Mouse (Mus musculus): ENCODE measurements around the gene Mecom. TPM values are rescaled to one million over a fixed set of nuclear protein-coding genes. Genes with fewer than 3 reads are reported as not detected.

Gene Mecom
- polyA plus RNA-seq, 1 experiment from 2014 or later: 26.9 TPM

GRCm38 (mm10) chr3:30150071-30150470, 397.7 kb downstream of the Mecom start:
- H3K27me3 ChIP-seq (ENCODE audit: poor library complexity, severe bottlenecking): peaks cover 57% of the 10 kb centered on the region; the same call in 1 of the 2 replicates
- H3K27ac ChIP-seq: no peak overlapping the region
- H3K9me3 ChIP-seq: no peaks in the 10 kb centered on the region
- H3K4me1 ChIP-seq: peaks cover 22% of the 10 kb centered on the region
- DNase-seq (ENCODE audit: extremely low spot score, low spot score): no peak
- no peaks in the 10 kb centered on the region for H3K36me3 ChIP-seq (replicated peaks)
- 94% methylated on average over 4 of the region's 4 CpGs for WGBS
- H3K4me3 ChIP-seq: no peak overlapping the region

GRCm38 (mm10) chr3:30148378-30149079, 399.3 kb downstream of the Mecom start:
- 92% methylated on average over 8 of the region's 8 CpGs for WGBS
- DNase-seq (ENCODE audit: extremely low spot score, low spot score): no peak
- H3K4me3 ChIP-seq: no peak overlapping the region

GRCm38 (mm10) chr3:30145051-30145450, 402.8 kb downstream of the Mecom start:
- 64% methylated on average over 5 of the region's 5 CpGs for WGBS
- H3K9me3 ChIP-seq: no peaks in the 10 kb centered on the region
- H3K36me3 ChIP-seq (replicated peaks): no peaks in the 10 kb centered on the region
- peaks cover 38% of the 10 kb centered on the region; the same call in 1 of the 2 replicates for H3K27me3 ChIP-seq (ENCODE audit: poor library complexity, severe bottlenecking)
- H3K4me1 ChIP-seq: peaks cover 25% of the 10 kb centered on the region
- H3K27ac ChIP-seq: no peak overlapping the region
- DNase-seq (ENCODE audit: extremely low spot score, low spot score): no peak
- H3K4me3 ChIP-seq: no peak overlapping the region

More at GRCm38 (mm10) chr3:30148378-30149079, 399.3 kb downstream of the Mecom start:
- no peak overlapping the region for H3K27ac ChIP-seq
- no peaks in the 10 kb centered on the region for H3K9me3 ChIP-seq
- peaks cover 28% of the 10 kb centered on the region for H3K4me1 ChIP-seq
- no peaks in the 10 kb centered on the region for H3K36me3 ChIP-seq (replicated peaks)
- H3K27me3 ChIP-seq (ENCODE audit: poor library complexity, severe bottlenecking): peaks cover 58% of the 10 kb centered on the region; the same call in 1 of the 2 replicates

- peak; percentile 18 for DNase-seq (ENCODE audit: extremely low spot score, low spot score)
- H3K27me3 ChIP-seq (ENCODE audit: poor library complexity, severe bottlenecking): peaks cover 27% of the 10 kb centered on the region; the same call in 1 of the 2 replicates
- no peaks in the 10 kb centered on the region for H3K36me3 ChIP-seq (replicated peaks)
- WGBS: 42% methylated on average over 11 of the region's 11 CpGs
- H3K27ac ChIP-seq: peak overlapping the region; percentile 68
- H3K4me1 ChIP-seq: peaks cover 27% of the 10 kb centered on the region
- H3K4me3 ChIP-seq: no peak overlapping the region
- H3K9me3 ChIP-seq: no peaks in the 10 kb centered on the region
Measured at GRCm38 (mm10) chr3:30143961-30144411, 403.8 kb downstream of the Mecom start.

- Histone ChIP-seq H3K27ac (peak overlapping the region; percentile 68; the same call in 1 of the 2 replicates), H3K4me3 (no peak overlapping the region), H3K36me3 (replicated peaks) (no peaks in the 10 kb centered on the region), H3K27me3 (ENCODE audit: poor library complexity, severe bottlenecking) (peaks cover 24% of the 10 kb centered on the region; the same call in 1 of the 2 replicates), H3K4me1 (peaks cover 27% of the 10 kb centered on the region), H3K9me3 (no peaks in the 10 kb centered on the region)
- WGBS: 85% methylated on average over 2 of the region's 2 CpGs
- no peak for DNase-seq (ENCODE audit: extremely low spot score, low spot score)
Measured at GRCm38 (mm10) chr3:30143440-30143839, 404.4 kb downstream of the Mecom start.

- Histone ChIP-seq H3K36me3 (replicated peaks) (no peaks in the 10 kb centered on the region), H3K27ac (no peak overlapping the region), H3K4me1 (peaks cover 27% of the 10 kb centered on the region), H3K4me3 (no peak overlapping the region), H3K9me3 (no peaks in the 10 kb centered on the region), H3K27me3 (ENCODE audit: poor library complexity, severe bottlenecking) (peaks cover 8% of the 10 kb centered on the region; the same call in 1 of the 2 replicates)
- DNase-seq (ENCODE audit: extremely low spot score, low spot score): no peak
- WGBS: 90% methylated on average over 5 of the region's 5 CpGs
Measured at GRCm38 (mm10) chr3:30140349-30140748, 407.5 kb downstream of the Mecom start.

- no peak overlapping the region for H3K27ac ChIP-seq
- H3K4me3 ChIP-seq: no peak overlapping the region
- H3K36me3 ChIP-seq (replicated peaks): no peaks in the 10 kb centered on the region
- DNase-seq (ENCODE audit: extremely low spot score, low spot score): no peak
- no peaks in the 10 kb centered on the region for H3K9me3 ChIP-seq
- WGBS: 70% methylated on average over 4 of the region's 4 CpGs
- H3K4me1 ChIP-seq: peaks cover 21% of the 10 kb centered on the region
- peaks cover 8% of the 10 kb centered on the region; the same call in 1 of the 2 replicates for H3K27me3 ChIP-seq (ENCODE audit: poor library complexity, severe bottlenecking)
Measured at GRCm38 (mm10) chr3:30139678-30140077, 408.1 kb downstream of the Mecom start.

- 94% methylated on average over 6 of the region's 6 CpGs for WGBS
- no peaks in the 10 kb centered on the region for H3K36me3 ChIP-seq (replicated peaks)
- H3K27me3 ChIP-seq (ENCODE audit: poor library complexity, severe bottlenecking): peaks cover 7% of the 10 kb centered on the region; the same call in 1 of the 2 replicates
- H3K9me3 ChIP-seq: no peaks in the 10 kb centered on the region
- DNase-seq (ENCODE audit: extremely low spot score, low spot score): no peak
- no peak overlapping the region for H3K27ac ChIP-seq
- H3K4me1 ChIP-seq: peaks cover 10% of the 10 kb centered on the region
- H3K4me3 ChIP-seq: no peak overlapping the region
Measured at GRCm38 (mm10) chr3:30138588-30138987, 409.2 kb downstream of the Mecom start.

GRCm38 (mm10) chr3:30135857-30136256, 412.0 kb downstream of the Mecom start:
- Histone ChIP-seq H3K27me3 (ENCODE audit: poor library complexity, severe bottlenecking) (no peaks in the 10 kb centered on the region), H3K4me1 (peaks cover 7% of the 10 kb centered on the region), H3K9me3 (no peaks in the 10 kb centered on the region), H3K36me3 (replicated peaks) (no peaks in the 10 kb centered on the region), H3K4me3 (no peak overlapping the region), H3K27ac (no peak overlapping the region)
- 87% methylated on average over 6 of the region's 6 CpGs for WGBS
- DNase-seq (ENCODE audit: extremely low spot score, low spot score): no peak

- no peak for DNase-seq (ENCODE audit: extremely low spot score, low spot score)
- H3K27me3 ChIP-seq (ENCODE audit: poor library complexity, severe bottlenecking): no peaks in the 10 kb centered on the region
Measured at GRCm38 (mm10) chr3:30135119-30135518, 412.7 kb downstream of the Mecom start.

GRCm38 (mm10) chr3:30132981-30133380, 414.8 kb downstream of the Mecom start:
- Histone ChIP-seq H3K4me3 (no peak overlapping the region), H3K27me3 (ENCODE audit: poor library complexity, severe bottlenecking) (no peaks in the 10 kb centered on the region), H3K36me3 (replicated peaks) (no peaks in the 10 kb centered on the region), H3K4me1 (no peaks in the 10 kb centered on the region), H3K27ac (no peak overlapping the region), H3K9me3 (no peaks in the 10 kb centered on the region)
- WGBS: 91% methylated on average over 3 of the region's 3 CpGs
- no peak for DNase-seq (ENCODE audit: extremely low spot score, low spot score)

More at GRCm38 (mm10) chr3:30135119-30135518, 412.7 kb downstream of the Mecom start:
- 97% methylated on average over 1 of the region's 1 CpGs for WGBS
- Histone ChIP-seq H3K9me3 (no peaks in the 10 kb centered on the region), H3K4me1 (peaks cover 7% of the 10 kb centered on the region), H3K4me3 (no peak overlapping the region), H3K36me3 (replicated peaks) (no peaks in the 10 kb centered on the region), H3K27ac (no peak overlapping the region)

- Histone ChIP-seq H3K9me3 (no peaks in the 10 kb centered on the region), H3K36me3 (replicated peaks) (no peaks in the 10 kb centered on the region), H3K4me1 (no peaks in the 10 kb centered on the region), H3K27ac (no peak overlapping the region), H3K4me3 (no peak overlapping the region), H3K27me3 (ENCODE audit: poor library complexity, severe bottlenecking) (no peaks in the 10 kb centered on the region)
- WGBS: 80% methylated on average over 2 of the region's 2 CpGs
- no peak for DNase-seq (ENCODE audit: extremely low spot score, low spot score)
Measured at GRCm38 (mm10) chr3:30132370-30132769, 415.4 kb downstream of the Mecom start.

- WGBS: 73% methylated on average over 4 of the region's 4 CpGs
- Histone ChIP-seq H3K27ac (no peak overlapping the region), H3K4me1 (no peaks in the 10 kb centered on the region), H3K27me3 (ENCODE audit: poor library complexity, severe bottlenecking) (no peaks in the 10 kb centered on the region), H3K36me3 (replicated peaks) (no peaks in the 10 kb centered on the region), H3K9me3 (no peaks in the 10 kb centered on the region), H3K4me3 (no peak overlapping the region)
- no peak for DNase-seq (ENCODE audit: extremely low spot score, low spot score)
Measured at GRCm38 (mm10) chr3:30130495-30130894, 417.3 kb downstream of the Mecom start.
